Mouse (Mus musculus) brain, embryonic 14.5 days (tissue): ENCODE measurements around the gene Gpbp1.

Experiments
- CTCF ChIP-seq: fragments of 200-500 bp; IDR thresholded peaks from 2 replicates; pipeline ENCODE4 v1.5.1; 2012; ENCODE audit warnings: inconsistent platforms, mild to moderate bottlenecking, moderate library complexity, borderline replicate concordance; ENCODE audit not compliant: insufficient read depth, insufficient read length; ENCODE audit errors: extremely low read depth
- POLR2A ChIP-seq: fragments of 200-500 bp; IDR thresholded peaks from 2 replicates; pipeline ENCODE4 v1.6.1; 2012; ENCODE audit warnings: mild to moderate bottlenecking, inconsistent platforms, borderline replicate concordance; ENCODE audit not compliant: poor library complexity, insufficient read depth, insufficient read length, severe bottlenecking; ENCODE audit errors: extremely low read depth

- no peak for TF ChIP-seq POLR2A
- TF ChIP-seq CTCF, result no peak
Observed at GRCm38 (mm10) chr13:111516385-111517150, 26.7 kb upstream of the Gpbp1 start.
